Mouse (Mus musculus) layer of hippocampus, postnatal 36 days (tissue): ENCODE data around the gene Lcmt2. TPM values are rescaled to one million over a fixed set of nuclear protein-coding genes. Genes with fewer than 3 reads are reported as not detected.

Experiments
- DNase-seq, 2 experiments: peaks; one replicate each; pipeline ENCODE4 v3.0.0; 2022
- total RNA-seq, 2 experiments: library from RNA; stranded (reverse); gene quantifications; 2 replicates each; pipeline ENCODE4 v1.2.3; 2021

Lcmt2 gene
- total RNA-seq, 2 experiments from 2014 or later, result 7.0 to 7.2 TPM

DNA sequence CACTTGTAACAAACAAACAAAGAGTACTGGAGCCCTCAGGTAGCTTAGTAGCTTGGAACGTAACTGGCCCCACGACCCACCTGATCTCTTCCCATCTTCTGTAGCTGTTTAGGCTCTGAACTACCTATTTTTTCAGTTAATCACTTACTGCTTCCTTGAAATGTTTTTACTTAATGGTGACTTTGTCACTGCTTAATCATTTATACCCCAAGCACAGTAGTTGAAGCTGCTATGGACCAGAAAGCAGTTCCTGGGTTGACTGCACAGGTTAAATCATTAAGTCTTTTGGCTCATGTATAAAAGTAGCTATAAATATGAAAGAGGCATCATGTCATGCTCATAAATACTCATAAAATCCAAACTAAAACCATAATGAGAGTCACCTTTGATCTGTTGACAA lies 25.0 kb downstream of the Lcmt2 start:
- no peak for DNase-seq

DNA sequence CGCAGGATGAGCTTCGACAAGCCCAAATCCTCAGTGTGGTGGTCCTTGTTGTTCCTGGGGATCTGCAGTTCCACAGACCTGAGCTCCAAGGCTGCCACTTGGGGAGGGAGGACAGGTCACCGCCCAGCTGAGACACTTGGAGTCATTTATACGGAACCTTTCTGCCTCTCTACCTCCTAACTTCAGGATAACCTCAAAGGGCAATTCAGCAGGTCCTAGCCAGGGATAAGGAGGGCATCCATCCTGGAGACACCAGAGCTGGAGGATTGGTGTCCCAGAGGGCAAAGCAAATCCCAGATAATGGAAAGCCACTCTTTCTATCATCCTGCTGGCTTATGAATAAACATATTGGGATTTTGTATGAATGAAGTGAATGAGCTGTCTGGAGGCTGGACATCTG lies 30.8 kb downstream of the Lcmt2 start, which contains the start of gene Tgm7:
Tgm7 (minus strand) TSS at position 101 of the 400 bp plus-strand sequence.
- no peak for DNase-seq

DNA sequence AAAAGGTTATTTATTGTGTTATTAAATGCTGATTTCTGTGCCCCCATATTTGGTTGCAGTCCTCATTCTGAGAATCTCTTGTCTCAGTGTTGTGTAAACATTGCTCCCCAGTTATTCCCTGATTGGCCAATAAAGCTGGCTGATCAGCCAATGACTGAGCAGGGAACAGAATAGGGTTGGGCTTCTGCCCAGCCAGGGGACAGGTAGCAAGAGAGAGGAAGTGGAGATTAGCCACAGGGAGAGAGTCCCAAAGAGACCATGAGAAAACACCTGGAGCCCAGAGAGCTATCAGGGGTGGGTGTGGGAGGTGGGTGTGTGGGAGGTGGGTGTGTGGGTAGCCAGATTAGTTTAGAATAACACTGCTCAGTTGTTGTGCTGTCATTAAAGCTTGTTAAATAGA lies 34.5 kb downstream of the Lcmt2 start:
- no peak for DNase-seq

DNA sequence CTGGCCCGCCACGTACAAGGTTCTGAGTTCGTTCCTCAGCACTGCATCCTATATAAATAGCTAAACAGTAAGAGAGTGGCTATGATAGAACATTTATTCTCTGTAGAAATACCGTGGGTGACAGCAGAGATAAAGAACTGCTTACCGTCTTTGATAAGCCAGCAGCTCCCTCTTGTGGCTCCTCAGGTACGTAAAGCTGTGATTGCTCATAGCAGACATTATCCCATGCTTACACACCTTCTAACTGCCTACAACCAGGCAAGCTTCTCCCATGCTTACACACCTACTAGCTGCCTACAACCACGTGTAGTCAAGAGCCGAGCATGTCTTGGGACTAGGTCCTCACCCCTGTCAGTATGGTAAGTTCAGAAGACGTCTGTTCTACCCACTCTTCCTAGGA lies 38.4 kb downstream of the Lcmt2 start:
- DNase-seq, result peak; percentile 32 to 58

DNA sequence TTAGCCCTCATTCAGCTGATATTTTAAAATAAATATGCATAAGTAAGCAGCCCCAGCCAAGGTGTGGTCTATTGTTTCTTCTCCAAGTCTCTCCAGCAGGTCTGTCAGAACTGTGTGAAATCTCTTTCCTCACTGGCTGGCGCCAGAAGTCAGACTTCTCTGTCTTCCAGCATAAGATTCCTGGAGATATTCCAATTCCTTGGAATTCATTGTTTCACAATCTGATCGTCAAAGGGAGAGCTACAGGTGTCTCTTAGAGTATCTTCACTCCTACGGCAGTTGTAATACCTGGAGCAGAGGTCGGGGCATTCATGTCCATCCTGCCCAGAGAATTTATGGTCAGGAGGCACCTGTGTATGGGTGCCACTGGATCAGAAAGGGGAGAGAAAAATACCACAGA lies 50.7 kb downstream of the Lcmt2 start:
- no peak for DNase-seq

DNA sequence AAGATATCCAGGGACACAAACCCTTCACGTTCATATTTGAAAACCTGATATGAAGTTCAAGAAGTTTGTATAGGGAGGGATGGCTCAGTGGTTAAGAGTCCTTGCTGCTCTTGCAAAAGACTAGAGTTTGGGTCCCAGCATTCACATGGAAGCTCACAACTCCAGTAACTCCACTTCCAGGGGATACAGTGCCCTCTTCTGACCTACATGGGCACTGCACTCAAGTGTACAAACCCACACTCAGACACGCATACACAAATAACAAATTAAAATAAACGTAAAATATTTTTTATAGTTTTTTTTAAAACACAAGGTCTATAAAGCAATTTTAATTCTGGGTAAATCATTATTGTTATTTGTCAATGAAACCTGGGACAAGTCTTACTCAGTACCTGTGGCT lies 51.9 kb downstream of the Lcmt2 start:
- no peak for DNase-seq

DNA sequence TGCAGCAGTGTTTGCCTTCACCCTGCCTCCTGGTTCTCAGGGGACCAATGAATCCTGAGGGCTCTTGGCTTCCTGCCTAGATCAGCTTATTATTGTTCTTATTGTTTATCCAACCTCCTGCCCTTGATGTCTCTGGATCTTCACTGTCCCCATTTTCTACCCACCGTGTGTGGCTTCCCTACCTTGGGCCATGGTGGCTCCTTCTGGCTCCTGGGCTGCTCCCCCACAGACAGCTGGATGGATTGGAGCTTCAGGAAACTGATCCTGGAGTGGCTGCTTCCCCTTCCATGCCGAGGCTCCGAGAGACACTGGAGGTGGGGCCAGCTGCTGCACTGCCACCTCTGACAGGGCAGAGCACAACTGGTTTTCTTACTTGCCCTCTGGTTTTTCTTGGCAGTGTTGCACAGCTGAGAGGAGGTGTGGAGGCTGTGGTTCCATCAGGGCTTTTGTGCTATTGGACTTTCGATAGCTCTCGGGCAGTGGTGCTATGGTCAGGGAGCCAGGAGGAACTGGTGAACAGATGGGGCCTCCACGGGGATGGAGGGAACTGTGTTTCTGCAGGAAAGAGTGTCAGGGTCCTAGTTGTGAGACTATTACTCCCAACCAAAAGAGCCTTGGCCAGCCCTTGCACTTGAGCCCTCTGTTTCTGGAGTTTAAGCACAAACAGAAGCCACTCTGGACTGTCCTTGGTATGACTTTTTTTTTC lies 54.8 kb downstream of the Lcmt2 start, which contains the start of gene Tgm5:
Tgm5 (minus strand) TSS at position 362 of the 706 bp plus-strand sequence.
- DNase-seq, result no peak

DNA sequence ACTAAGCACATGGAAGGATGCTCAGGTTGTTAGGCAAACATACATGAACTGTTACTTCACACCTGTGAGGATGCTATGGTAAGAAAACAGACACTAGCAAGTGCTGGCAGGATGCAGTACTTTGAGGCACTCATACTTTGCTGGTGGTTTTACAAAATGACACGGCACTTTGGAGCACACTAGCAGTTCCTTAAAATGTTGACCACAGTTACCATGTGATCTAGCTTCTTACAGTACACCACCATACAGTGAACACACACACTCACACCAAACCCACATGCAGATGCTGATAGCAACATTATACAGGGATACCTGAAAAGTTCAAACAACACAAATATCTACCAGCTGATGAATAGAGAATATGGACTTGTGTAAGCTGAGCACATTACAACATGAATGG lies 57.8 kb downstream of the Lcmt2 start:
- DNase-seq, result no peak

Other genes with a start within 250 kb of the Lcmt2 start
- 10 to 100 TPM; 43.6 to 44.5 TPM for gene Ubr1, start 169.9 kb downstream of the Lcmt2 start, total RNA-seq
- 10 to 100 TPM; 23.0 to 26.2 TPM for gene Tmem62, start 163.6 kb downstream of the Lcmt2 start, total RNA-seq
- gene Ccndbp1, start 132.2 kb downstream of the Lcmt2 start, total RNA-seq, result 10 to 100 TPM; 57.0 to 58.5 TPM
- not detected for gene Epb42, start 103.6 kb downstream of the Lcmt2 start, total RNA-seq
- gene Tgm5, start 54.8 kb downstream of the Lcmt2 start, total RNA-seq, result not detected
- under 1 TPM; 0.18 to 0.20 TPM for gene Tgm7, start 30.9 kb downstream of the Lcmt2 start, total RNA-seq
- gene Adal, start 225 bp downstream of the Lcmt2 start, total RNA-seq, result 10 to 100 TPM; 22.7 to 24.1 TPM
- 10 to 100 TPM; 40.3 to 45.9 TPM for gene Tubgcp4, start 30.0 kb upstream of the Lcmt2 start, total RNA-seq
- 1 to 10 TPM; 6.3 to 8.2 TPM for gene Zscan29, start 30.5 kb upstream of the Lcmt2 start, total RNA-seq
- gene Trp53bp1, start 130.8 kb upstream of the Lcmt2 start, total RNA-seq, result 100 to 1,000 TPM; 145 to 163 TPM
- gene Map1a, start 148.9 kb upstream of the Lcmt2 start, total RNA-seq, result 100 to 1,000 TPM; 556 to 596 TPM
- gene Ppip5k1, start 214.7 kb upstream of the Lcmt2 start, total RNA-seq, result 100 to 1,000 TPM in 1 of 2 experiments, 10 to 100 TPM in 1; 98.7 to 107 TPM
- gene Ckmt1, start 217.1 kb upstream of the Lcmt2 start, total RNA-seq, result 100 to 1,000 TPM; 376 to 384 TPM
- 1 to 10 TPM in 1 of 2 experiments, under 1 TPM in 1; 0.63 to 1.5 TPM for gene Strc, start 246.5 kb upstream of the Lcmt2 start, total RNA-seq